Mouse (Mus musculus) mature B cell (primary cell): Measurements from ENCODE around the gene Fmnl1.

Experiments
- in situ Hi-C: fragments of 300-500 bp; cut with MboI; formaldehyde crosslinking; loops from 2 replicates; pipeline ENCODE4 v1.14.3; 2019

The Fmnl1 gene

GRCm38 (mm10) chr11:103160738-103161137 lies 10.2 kb upstream of the Fmnl1 start:
- in situ Hi-C loops, result loop anchor here (10.0 kb wide), 1 partner anchor 164 kb away; no protein-coding TSS in a partner anchor

GRCm38 (mm10) chr11:103161449-103161848 lies 9.5 kb upstream of the Fmnl1 start:
- in situ Hi-C loops, result loop anchor here (10.0 kb wide), 1 partner anchor 163 kb away; no protein-coding TSS in a partner anchor

- in situ Hi-C loops, result loop anchor here (10.0 kb wide), 1 partner anchor 163 kb away; no protein-coding TSS in a partner anchor
Measured at GRCm38 (mm10) chr11:103162132-103162531, 8.8 kb upstream of the Fmnl1 start.

- in situ Hi-C loops, result loop anchor here (10.0 kb wide), 1 partner anchor 160 kb away; no protein-coding TSS in a partner anchor
Measured at GRCm38 (mm10) chr11:103164391-103164790, 6.5 kb upstream of the Fmnl1 start.

GRCm38 (mm10) chr11:103168690-103169390 lies 2.1 kb upstream of the Fmnl1 start:
- in situ Hi-C loops, result loop anchor here (5.0 to 10.0 kb wide), 2 partner anchors 103 to 156 kb away; no protein-coding TSS in a partner anchor

GRCm38 (mm10) chr11:103169664-103170063 lies 1.2 kb upstream of the Fmnl1 start:
- in situ Hi-C loops, result loop anchor here (5.0 to 10.0 kb wide), 2 partner anchors 103 to 155 kb away; no protein-coding TSS in a partner anchor

GRCm38 (mm10) chr11:103170111-103170493 lies 805 bp upstream of the Fmnl1 start:
- in situ Hi-C loops, result no loop called here

- in situ Hi-C loops, result no loop called here
Measured at GRCm38 (mm10) chr11:103171286-103171620, 346 bp downstream of the Fmnl1 start.

- in situ Hi-C loops, result no loop called here
Measured at GRCm38 (mm10) chr11:103171703-103172391, 940 bp downstream of the Fmnl1 start.

- in situ Hi-C loops, result no loop called here
Measured at GRCm38 (mm10) chr11:103172392-103173040, 1.6 kb downstream of the Fmnl1 start.

GRCm38 (mm10) chr11:103173041-103173770 lies 2.3 kb downstream of the Fmnl1 start:
- in situ Hi-C loops, result no loop called here

- in situ Hi-C loops, result no loop called here
Measured at GRCm38 (mm10) chr11:103173771-103174344, 3.0 kb downstream of the Fmnl1 start.

- in situ Hi-C loops, result no loop called here
Measured at GRCm38 (mm10) chr11:103174411-103174832, 3.5 kb downstream of the Fmnl1 start.

GRCm38 (mm10) chr11:103174891-103175391 lies 4.0 kb downstream of the Fmnl1 start:
- in situ Hi-C loops, result no loop called here

GRCm38 (mm10) chr11:103175688-103176442 lies 5.0 kb downstream of the Fmnl1 start:
- in situ Hi-C loops, result no loop called here

GRCm38 (mm10) chr11:103176510-103176909 lies 5.6 kb downstream of the Fmnl1 start:
- in situ Hi-C loops, result no loop called here

GRCm38 (mm10) chr11:103177216-103177615 lies 6.3 kb downstream of the Fmnl1 start:
- in situ Hi-C loops, result no loop called here

GRCm38 (mm10) chr11:103177815-103178485 lies 7.0 kb downstream of the Fmnl1 start:
- in situ Hi-C loops, result no loop called here

GRCm38 (mm10) chr11:103178748-103179147 lies 7.8 kb downstream of the Fmnl1 start:
- in situ Hi-C loops, result no loop called here

- in situ Hi-C loops, result no loop called here
Measured at GRCm38 (mm10) chr11:103180426-103180825, 9.5 kb downstream of the Fmnl1 start.
